Mouse (Mus musculus) hematopoietic stem cell, adult 5-6 weeks (primary cell): ENCODE data around the gene Capn2. TPM values are rescaled to one million over a fixed set of nuclear protein-coding genes. Genes with fewer than 3 reads are reported as not detected.

ENCODE experiments used
- ATAC-seq, 2 experiments: fragments of 125-278 bp in 1 of 2; replicated peaks in 1 of 2; 2 replicates each; pipeline ENCODE4 v1.8.0; 2016 to 2017; ENCODE audit warnings: inconsistent platforms in 2 of 2, mild to moderate bottlenecking in 2 of 2, moderate number of reproducible peaks in 2 of 2, low read depth in 1 of 2, moderate TSS enrichment in 1 of 2; ENCODE audit not compliant: low FRiP score in 2 of 2, poor library complexity in 2 of 2, severe bottlenecking in 2 of 2, insufficient read depth in 1 of 2, low TSS enrichment in 1 of 2
- total RNA-seq: library from RNA; stranded (forward); fragments of 172-1452, 232-1000 nt; gene quantifications from 2 replicates; pipeline ENCODE4 v1.2.3, GENCODE M21; 2017

The Capn2 gene
- total RNA-seq, 1 experiment from 2014 or later, result 60.3 TPM

DNA sequence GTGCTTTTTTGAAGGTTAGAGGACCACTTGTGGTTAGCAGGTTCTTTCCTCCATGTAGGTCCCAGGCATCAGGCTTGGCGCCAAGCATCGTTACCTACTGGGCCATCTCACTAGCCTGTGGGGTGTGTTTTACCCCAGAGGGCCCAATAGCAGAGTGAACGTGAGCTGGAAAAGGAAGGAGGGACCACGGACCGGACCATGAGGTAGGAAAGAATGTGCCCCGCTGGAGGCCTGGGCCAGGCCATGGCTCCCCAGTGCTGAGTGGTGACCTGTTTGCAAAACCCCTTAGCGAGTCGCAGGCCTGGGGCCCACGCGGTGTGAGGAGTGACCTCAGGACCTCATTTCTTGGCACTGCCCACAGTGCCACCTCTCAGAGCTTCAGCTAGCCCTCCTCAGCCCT lies 28.9 kb downstream of the Capn2 start:
- no peak for ATAC-seq

DNA sequence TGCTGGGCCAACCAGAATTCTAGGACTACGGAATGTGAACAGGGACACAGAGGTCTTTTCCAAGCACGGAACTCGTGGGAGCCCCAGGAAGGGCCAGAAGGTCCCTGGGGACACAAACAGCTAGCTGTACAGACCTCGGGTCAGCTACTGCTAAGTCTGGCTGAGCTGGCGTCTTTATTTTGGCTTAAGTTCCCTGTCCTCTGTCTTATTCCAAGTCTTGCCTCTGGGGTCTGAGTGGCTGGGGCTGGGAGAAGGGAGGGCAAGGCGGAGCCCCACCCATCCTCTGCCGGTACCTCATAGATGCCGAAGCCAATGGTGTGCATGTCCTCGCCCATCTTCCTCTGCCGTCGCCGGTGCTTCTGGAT lies 33.5 kb downstream of the Capn2 start:
- ATAC-seq, result no peak

DNA sequence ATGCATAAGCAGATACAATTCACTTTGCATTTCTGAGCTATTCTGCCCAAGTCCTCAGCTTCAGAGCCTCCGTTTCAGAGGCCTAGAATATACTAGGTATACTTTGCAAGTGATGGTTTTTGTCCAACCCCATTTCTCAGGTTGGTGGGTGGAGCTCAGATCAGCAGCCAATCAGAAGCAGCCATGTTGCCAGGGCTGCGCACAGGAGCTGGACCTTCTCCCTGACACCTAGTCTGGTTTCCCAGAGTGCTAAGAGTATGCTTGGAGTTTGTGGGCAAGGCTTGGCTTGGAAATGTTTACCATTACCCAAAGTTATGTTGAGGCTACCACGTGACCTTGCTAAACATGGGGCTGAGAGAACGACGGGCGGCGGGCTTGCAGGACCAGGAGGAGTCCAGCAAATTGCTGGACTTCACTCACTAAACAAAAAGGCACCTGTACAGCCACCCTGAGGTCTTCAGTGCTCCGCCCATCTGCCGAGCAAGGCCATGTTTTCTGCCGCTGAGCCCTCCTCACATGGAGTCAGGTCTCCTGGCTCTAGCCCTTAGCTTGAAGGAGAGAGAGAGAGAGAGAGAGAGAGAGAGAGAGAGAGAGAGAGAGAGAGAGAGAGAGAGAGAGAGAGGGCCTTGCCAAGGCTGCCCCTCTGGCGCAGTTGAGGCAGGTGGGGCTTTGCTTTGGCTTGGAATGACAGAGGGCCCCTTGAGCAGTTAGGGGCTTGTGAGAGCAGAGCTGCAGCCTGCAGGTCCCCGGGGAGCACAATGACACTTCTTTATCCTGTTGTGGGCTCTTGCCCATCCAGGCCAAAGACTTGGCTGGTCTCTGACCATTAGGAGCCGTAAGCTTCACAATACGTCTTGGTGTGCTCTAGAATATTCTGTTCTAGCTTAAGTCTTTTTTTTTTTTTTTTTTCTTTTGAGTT lies 34.2 kb downstream of the Capn2 start:
- no peak for ATAC-seq

DNA sequence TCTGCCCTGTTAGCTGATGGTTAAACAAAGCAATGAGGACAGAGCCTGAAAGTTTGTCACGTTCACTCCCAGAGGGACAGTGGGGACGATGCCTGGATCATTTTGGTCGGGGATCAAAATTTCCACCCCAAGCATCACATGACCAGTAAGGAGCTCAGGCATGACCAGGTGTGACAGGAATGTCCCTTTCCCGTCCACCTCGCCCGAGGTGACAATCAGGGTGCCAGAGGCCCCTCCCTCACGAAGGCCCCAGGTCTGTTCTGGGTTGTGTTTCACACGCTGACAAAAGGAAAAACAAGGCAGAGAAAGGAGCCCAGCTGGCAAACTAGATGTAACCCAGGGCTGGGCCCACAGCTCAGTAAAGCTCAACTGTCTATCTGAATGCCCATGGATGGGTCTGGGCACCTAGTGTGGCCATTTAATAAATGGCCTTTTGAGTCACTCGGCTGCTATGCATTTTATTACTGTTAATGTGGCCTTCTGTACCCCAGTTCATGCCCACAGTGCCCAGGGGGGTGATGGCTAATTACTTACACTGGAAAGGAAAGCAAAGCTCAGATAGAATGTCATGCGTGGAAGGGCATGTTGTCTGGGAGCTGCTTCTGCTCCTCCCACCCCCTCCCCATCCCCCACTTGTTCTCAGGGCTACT lies 35.6 kb downstream of the Capn2 start:
- no peak for ATAC-seq

DNA sequence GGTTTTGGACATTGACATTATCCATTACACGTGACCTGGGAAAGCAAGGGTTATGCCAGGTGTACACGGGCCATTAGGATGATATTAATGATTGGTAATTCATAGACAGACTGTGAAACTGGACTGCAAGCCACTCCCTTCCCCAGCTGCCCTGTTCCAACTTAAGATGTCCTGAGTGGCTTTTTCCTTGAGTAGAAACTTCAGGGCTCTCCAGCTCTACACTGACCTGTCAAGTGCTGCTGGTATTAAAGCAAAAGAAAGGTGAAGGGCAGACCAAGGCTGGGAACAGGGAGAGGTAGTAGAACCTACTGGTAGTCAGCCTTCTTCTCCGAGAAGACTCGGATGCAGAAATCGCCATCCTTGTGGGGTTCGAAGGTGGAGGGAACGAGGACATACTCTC lies 36.3 kb downstream of the Capn2 start:
- no peak for ATAC-seq

DNA sequence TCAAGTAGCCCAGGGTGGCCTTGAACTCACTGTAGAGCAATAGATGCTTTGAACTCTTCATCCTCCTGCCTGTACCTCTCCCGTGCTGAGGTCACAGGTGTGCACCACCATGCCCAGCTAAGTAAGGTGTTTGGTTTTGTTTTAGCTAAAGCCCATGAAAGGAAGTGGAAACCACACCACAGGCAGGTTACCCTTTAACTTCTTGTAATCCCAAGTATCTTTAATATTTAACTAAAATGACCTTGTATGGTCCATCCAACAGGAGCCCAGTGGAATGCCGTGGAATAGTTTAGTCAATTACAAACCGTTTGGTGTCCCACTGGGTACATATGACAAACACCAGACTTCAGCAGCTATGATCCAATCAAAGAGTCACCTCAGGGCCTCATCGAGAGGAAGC lies 38.5 kb downstream of the Capn2 start:
- no peak for ATAC-seq

DNA sequence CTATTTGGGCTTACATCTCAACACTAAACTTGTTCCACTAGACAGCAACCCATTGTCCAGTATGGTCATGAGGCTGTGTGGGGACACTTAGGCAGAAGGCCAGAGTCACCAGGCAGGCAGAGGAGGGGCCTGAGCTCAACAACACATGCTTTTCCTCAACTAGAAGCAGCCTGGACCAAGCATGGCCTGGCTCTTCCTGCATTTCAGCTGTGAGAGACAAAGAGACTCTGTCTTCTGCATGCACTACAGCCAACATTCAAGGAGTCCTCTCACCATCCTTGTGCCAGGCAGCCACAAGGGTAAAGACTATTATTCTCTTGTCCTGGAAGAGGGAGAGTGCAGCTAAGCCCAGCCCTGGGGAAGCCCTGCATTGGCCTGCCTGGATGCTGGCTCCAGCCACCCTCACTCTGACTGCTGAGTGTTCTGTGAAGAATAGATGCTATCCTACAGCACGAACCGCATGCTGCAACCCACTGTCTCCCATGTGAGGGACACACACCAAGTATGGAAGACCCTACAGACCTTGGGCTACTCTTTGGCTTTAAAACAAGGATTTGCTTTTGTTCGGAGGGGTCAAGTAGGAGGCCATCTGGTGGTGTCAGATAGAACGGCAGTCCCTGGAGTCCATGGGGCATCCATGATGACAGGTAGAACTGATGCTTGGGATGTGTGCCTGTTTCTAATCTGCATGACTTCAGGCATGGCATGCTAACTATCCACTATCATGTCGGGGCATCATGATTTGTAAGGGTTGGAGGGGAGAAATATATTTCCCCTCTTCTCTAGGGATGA lies 42.2 kb downstream of the Capn2 start:
- no peak for ATAC-seq

DNA sequence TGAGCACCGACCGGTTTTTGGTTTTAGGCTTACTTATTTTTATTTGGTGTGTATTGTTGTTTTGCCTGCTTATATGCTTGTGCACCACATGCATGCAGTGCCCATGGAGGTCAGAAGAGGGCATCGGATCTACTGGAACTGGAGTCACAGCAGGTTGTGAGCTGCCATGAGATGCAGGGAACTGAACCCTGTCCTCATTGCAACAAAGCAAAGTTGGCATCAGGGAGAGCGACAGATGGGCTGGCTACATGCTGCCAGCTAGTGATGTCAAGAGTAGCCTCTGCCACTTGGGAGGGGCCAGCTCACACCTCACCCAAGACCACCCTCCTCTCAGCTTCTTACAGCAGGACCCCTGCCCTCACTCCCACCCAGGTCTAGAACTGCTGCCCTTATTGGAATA lies 51.4 kb downstream of the Capn2 start:
- no peak for ATAC-seq

DNA sequence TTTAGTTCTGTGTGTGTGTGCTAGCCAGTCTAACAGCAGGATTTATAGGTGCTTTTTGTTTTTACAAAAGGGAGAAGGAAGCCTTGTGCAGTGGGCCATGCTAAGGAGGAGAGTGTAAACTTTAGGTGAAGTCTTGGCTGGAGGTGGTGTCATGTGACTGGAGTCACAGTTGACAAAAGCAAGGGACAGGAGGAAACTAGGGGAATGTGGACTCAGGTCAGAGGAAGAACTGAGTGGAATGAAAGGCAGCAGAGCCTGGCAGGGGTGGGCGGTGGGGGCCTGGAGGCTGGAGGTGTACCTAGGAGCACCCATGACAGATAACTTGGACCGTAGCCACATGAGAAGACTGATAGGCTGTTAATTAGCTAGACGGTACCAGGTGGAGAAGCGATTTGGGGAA lies 52.1 kb downstream of the Capn2 start:
- ATAC-seq, result no peak

DNA sequence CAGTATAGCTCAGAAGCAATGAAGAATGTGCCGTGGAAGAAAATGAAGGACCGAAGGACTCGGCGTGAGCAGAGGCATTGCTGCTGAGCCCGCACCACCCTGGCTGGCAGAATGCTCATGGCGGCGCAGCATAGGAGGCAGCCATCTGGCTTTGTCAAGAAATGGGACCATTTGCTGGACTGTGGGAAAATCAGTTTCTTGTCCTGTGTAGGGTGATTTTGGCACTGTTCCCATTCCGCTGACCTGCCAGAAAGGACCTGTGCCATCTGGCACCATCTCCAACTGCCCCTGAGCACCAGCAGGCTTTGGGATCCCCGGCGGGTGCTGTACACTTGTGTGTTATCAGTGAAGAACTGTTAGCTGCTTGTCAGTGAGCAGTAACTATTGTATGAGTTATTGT lies 55.6 kb downstream of the Capn2 start:
- ATAC-seq, result no peak

DNA sequence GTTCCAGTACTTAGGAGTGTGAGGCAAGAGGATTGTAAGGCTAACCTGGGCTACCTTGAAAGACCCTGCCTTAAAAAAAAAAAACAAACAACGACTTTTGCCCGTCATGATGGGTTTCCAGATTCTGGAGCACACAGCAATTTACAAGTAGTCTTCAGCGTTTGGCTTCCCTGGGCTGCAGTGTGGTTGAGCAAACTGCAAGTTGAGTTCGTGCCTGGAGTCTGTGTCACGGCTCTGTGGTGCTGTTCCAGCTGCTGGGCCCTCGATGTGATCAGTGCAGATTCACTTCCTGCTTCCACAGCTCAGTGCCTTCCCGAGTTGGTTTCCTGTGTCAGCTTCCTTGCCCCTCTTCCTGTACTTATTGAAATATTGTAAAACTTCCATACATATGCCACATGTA lies 56.1 kb downstream of the Capn2 start:
- ATAC-seq, result no peak

DNA sequence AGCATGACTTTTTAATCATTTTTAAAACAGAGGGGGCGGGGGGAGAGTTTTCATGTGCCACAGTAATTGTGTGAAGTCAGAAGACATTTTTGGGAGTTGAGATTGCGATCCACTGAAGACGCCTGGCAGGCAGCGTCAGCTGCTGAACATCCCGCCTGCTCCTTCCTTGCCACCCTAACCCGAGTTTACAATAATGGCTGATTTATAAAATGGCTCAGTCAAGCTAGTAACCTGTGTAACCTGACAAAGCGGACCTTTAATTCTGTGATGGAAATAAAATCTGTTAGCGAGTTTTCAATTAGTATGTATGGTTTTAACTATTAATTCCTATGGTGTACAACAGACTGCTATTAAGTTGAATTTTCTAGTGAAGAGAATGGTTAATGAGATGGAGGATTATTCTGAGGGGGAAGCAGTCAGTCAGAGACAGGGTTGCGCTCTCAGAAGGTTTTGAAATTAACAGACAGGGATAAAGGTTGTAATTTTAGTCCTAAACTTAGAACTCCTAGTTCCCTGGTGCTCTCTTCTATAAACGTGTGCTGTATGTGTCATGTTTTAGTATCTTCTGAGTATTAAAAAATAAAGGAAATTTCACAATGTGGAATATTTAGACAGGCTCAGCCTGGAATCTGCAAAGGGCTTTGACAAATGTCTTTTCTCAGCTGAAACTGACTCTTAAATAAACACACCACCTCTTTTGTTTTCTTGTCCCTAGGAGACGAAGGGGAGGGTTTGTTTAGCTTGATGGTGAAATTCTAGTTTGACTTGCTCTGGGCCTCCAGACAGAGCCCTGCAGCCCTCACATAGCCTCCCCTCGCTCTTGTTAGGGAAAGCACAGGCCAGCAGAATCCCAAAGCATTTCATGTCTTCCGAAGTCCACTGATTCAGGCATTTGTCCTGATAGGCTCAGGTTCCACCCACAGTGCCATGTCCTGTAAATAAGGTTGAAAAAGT lies 56.8 kb downstream of the Capn2 start:
- no peak for ATAC-seq

DNA sequence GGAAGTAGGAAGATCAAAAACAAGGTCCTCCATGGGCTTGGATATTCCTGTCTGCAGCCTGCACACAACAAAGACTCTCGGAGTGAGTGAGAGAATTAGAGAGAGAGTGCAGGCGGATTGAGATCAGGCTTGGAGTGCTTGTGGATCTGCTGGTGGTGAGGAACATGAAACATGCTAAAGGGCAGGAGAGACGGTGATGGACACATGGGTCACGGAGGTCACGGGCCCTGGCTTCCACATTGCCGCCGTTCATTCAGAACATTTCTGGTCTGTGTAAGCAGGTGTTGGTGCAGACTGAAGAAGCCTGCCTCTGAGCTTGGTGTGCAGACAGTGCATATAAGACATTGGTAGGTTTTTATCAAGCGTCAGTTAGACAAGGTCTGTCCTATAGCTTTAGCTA lies 58.0 kb downstream of the Capn2 start:
- no peak for ATAC-seq

DNA sequence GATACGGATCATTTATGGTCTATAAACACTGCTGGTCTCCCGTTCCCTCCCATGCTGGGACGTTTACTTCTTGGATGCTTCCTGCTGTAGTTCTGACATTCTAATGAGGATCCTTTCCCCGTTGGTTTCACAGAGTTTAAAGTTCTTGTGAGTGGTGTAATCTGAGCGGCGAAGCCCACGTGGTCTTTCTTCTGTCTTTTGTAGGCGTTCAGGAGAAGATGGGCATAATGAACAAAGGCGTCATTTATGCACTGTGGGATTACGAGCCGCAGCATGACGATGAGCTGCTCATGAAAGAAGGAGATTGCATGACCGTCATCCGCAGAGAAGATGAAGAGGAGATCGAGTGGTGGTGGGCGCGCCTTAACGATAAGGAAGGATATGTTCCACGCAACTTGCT lies 58.9 kb downstream of the Capn2 start:
- ATAC-seq, result no peak

DNA sequence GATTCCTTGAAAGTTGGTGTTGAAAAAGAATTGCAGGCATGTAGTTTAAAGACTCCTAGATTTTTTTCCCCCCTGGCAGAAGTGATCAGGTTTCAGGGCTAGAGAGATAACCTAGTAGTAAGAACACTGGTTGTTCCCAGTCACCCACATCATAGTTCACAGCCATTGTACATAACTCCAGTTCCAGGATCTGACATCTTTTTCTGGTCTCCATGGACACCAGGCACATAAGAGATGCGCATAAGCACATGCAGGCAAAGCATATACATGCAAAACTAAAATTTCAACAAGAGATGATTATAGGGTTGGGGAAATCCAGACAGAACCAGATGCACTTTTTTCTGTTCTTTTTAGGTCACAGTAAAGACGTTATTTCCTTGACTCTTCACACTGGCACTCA lies 62.3 kb downstream of the Capn2 start:
- ATAC-seq, result no peak

DNA sequence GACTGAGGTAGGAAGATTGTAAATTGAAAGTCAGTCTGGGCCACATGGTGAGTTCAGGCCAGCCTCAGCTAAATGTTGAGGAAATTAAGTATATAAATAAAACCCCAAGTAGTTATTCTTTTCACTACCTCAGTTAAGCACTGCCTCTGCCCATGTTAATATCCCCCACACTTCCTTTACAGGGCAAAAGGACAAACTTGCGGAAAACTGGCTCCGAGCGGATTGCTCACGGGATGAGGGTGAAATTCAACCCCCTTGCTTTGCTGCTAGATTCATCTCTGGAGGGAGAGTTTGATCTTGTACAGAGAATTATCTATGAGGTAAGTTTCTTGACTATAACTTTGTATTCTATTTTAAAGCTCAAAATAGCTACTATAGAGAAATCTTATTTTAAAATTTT lies 64.9 kb downstream of the Capn2 start:
- no peak for ATAC-seq

DNA sequence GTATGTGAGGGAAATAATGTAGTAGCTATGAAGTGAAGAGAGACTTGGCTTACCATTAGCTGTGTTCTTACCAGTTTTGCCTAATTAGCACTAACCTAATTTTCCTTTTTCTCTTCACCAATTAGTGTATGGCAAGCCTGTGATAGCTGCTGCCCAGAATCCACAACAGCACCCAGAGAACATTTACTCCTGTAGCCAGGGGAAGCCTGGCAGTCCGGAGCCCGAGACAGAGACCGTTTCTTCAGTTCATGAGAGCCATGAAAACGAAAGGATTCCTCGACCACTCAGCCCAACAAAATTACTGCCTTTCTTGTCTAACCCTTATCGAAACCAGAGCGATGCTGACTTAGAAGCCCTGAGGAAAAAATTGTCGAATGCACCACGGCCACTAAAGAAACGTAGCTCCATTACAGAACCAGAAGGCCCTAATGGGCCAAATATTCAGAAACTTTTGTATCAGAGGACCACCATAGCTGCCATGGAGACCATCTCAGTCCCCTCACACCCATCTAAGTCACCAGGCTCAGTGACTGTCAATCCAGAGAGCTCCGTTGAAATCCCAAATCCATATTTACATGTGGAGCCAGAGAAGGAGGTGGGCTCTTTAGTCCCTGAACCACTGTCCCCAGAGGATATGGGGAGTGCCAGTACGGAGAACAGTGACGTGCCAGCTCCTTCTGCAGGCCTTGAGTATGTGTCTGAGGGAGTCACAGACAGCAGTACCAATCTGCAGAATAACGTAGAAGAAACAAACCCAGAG lies 69.0 kb downstream of the Capn2 start:
- ATAC-seq, result no peak
